Mouse (Mus musculus): ENCODE measurements around the gene Selenop. TPM values are rescaled to one million over a fixed set of nuclear protein-coding genes. Genes with fewer than 3 reads are reported as not detected.

Selenop gene
- total RNA-seq, 2 experiments from 2014 or later = 230 to 263 TPM

Other genes starting within 250 kb of the Selenop start
- not detected for gene Ccdc152, start 35.0 kb downstream of the Selenop start, total RNA-seq (2021)